Mouse (Mus musculus) fat pad, adult 2 months (tissue): ENCODE measurements around the gene Zc3h7a.
"Not testable (repeated sequence)": the region's sequence is repeated elsewhere in the genome, so short reads cannot be mapped to it uniquely, and the experiment has no call there.

Experiments
- DNase-seq: peaks from one replicate; pipeline ENCODE4 v3.0.0-alpha.2; 2011; ENCODE audit warnings: low read depth, low spot score; ENCODE audit errors: extremely low read depth

The Zc3h7a gene

GRCm38 (mm10) chr16:11143706-11144483 is 32.3 kb downstream of the Zc3h7a start:
- DNase-seq = not testable (repeated sequence)

DNA sequence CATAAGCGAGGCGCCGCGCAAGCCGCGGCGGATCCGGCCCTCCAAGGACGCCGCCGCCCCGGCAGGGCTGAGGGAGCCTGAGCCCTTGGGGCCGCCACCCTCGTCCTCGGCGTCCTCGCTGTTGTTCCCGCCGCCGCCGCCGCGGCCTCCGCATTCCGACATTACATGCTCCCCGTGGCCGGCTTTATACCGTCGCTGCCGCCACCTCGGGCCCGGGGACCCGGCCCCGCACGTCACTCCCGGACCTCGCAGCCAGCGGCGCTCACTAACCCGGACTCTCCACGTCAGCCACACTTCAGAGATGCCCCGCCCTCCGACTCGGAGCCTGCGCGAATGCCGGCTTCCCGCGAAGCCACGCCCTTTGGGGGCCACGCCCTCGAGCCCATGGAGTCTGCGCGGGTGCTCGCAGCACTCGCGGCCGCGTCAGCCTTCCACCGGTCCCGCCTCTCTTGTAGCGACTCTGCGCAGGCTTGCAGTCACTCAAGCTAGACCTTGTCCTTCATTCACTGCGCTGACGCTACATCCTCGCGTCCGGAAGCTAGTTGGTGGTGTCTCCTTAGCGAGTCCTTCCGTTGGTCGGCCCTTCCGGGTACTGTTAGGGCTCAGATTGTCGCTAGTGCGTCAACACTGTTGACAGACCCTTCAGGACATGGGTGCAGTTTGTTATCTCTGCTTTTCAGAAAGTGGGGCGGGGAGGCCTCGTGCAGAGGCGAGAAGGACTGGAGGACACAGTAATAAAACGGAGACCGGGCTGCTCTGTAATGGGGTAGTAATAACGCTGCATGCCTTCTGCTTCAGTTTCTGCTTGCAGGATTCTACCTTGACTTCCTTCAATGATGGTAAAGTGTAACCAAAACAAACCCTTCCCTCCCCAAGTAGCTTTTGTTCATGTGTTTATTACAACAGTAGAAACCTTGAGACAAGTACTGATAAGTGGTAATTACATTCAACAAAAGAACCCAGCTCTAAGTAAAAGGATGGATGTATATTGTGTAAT is 41.5 kb downstream of the Zc3h7a start, which contains the start of gene Txndc11:
Gene Txndc11, minus strand, starts transcription at position 303 of the 997 bp plus-strand sequence.
- peak; percentile 59 for DNase-seq

- no peak for DNase-seq
Observed at GRCm38 (mm10) chr16:11133476-11134347, 42.5 kb downstream of the Zc3h7a start.

GRCm38 (mm10) chr16:11132839-11133238 is 43.4 kb downstream of the Zc3h7a start:
- DNase-seq = peak; percentile 52

DNA sequence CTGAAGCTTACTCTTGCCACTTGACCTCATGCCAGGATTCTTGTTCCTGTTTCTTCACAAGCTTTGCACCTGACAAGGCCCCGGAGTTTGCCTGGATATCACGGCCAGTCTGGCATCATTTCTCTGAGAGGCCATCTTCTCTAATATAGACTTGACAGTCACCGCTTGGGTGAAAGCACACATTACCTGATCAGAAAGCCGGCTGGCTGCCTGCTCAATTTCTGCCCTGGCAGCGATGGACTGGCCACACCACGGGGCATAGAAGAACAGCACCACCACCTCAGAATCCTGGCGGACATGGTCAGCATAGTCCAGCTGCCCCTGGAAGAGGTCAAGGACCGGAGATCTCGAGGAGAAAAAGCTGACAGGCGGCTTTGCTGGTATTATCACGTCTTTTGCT is 47.9 kb downstream of the Zc3h7a start:
- DNase-seq = no peak

GRCm38 (mm10) chr16:11125371-11125770 is 50.8 kb downstream of the Zc3h7a start:
- no peak for DNase-seq

- DNase-seq = no peak
Observed at GRCm38 (mm10) chr16:11124110-11124509, 52.1 kb downstream of the Zc3h7a start.

DNA sequence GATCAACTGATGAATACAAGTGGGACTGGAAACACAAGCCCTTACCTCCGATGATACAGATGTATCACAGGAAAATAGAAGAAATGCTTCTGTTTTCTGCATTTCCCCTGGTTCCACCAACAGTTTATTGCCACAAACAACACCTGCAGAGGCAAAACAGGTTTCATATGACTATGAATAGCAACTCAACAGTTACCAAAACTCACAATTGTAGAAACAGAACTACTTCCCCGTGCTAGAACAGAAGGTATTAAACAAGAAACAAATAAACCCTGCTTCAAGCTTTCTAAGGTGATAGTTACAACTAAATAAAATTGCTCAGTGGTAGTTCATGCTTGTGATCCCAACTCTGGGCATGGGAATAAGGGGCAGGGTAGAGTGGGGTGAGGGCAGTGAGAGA is 53.6 kb downstream of the Zc3h7a start:
- DNase-seq = no peak

DNA sequence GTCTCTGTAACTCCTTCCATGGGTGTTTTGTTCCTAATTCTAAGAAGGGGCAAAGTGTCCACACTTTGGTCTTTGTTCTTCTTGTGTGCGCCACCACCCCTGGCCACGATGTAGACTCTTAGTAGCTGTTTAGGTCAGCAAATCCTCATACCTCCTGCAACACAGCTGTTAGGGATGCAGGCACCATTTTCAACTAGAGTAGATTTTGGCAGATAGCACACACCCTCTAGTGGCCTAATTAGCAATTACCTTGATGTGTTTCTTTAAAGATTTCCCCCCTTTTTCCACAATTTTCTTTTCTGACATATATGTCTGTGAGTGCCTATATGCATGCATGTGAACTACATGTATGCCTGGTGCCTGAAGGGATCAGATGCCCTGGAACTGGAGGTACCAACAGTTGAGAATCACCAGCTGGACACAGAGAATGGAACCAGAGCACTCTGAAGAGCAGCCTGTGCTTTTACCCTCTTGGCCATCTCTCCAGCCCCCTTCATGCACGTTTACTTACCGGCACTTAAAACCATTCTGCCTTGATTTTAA is 66.9 kb downstream of the Zc3h7a start:
- no peak for DNase-seq

GRCm38 (mm10) chr16:11104905-11105304 is 71.3 kb downstream of the Zc3h7a start:
- no peak for DNase-seq

DNA sequence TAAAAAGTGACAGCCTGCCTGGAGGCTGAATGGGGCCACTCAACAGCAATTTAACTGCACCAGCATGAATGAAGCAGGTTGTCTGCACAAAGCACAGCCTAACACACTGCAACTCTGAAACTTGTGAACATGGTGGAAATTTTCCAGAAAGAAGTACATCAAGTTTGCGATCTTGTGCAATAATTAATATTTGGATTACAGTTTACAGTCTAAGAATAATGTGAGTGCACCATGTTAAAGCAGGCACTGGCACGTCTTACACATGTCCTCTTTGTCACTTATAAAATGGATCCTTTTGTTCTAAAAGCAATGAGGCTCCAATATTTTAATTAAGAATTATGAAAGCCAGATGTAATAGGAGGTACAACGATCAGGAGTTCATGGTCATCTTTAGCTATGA is 78.9 kb downstream of the Zc3h7a start:
- peak; percentile 52 for DNase-seq

DNA sequence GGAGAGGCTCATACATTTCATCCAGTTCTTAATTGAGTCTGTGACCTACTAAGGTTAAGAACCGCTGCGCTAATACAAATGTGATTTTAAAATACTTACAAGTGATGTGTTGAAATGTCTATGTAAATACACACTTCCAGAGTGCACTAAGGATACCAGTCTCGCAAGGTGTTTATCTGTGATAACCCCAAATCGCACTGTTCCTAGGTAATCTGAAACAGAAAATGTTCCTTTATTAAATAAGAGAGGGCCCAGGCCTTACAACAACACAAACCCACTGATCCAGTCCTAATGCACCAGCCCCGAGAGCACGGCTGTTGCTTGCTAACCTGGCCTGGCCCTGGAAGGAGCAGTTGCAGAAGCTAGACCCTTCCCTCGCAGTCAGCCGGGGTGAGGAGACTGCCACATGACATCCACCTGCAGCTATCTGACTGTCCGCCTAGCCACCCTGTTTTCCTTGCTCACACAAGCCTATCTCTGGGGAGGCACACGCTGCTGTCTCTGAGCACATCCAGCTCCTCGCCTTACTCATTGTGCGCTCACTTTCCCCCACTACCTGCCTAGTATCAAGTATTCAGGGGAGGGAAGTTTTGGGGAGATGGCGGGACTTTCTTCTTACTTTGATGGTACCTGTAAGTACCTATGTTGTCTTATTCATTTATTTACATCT is 82.3 kb downstream of the Zc3h7a start:
- DNase-seq = no peak

DNA sequence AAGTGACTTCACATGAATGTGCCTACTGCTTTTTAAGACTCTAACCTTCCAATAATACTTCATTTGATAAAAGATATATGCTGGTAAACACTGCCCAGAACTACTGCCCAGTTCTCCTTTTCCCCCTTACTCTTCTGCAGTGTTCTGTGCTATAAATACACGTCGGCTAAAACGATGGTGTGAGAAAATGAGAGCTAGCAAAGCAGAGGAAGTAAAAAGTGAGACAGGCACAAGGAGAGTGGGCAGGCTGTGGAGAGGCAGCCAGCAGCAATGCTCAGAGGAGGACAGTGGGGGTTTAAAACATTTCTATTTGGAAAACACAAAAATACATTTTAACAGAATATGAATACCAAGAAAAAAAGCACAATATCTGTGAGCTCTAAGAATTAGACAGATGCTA is 83.7 kb downstream of the Zc3h7a start:
- no peak for DNase-seq

- DNase-seq = no peak
Observed at GRCm38 (mm10) chr16:11092061-11092460, 84.1 kb downstream of the Zc3h7a start.

DNA sequence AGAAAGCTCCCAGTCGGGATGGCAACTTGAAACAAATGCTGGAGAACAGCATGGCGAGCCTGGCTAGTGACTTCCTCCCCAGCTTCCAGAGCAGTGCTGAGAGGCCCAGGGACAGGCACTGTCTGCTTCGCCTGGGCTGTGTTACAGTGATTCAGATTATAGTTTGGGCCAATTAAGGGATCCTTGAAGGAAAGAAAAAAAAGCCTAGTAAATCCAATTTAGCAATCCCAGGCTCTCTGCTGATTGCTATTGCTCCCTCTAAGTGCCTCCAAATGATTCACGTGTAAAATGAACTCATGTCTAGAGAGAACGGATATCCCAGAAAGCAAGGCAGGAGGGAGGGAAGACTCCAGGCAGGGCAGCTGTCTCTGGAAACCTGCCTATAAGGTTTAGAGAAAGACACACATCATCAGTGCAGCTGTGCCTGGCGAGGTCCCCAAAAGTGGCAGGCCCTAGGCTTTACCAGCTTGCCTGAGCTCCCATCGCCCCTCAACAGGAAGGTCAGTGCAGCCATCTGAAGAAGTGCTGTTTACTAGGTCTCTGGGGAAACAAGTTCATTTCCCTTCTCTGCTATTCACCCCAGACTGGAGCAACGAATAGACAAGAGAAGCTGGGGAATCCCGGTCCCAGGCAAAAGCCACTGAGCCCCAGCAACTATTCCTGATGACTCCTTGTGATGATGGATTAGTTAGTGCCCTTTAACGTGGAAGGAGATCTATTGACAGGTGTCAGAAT is 85.2 kb downstream of the Zc3h7a start:
- DNase-seq = no peak

- no peak for DNase-seq
Observed at GRCm38 (mm10) chr16:11086856-11087588, 89.2 kb downstream of the Zc3h7a start.
